Mouse (Mus musculus) spleen, adult 12 weeks (tissue): ENCODE measurements at regions not wholly inside any gene's neighbourhood (a gene's known extent, or its start where the extent isn't known, plus 50 kb on each side); places are given as distances from the start of the nearest gene placed in this dataset.

Source experiments
- DNase-seq: peaks from one replicate; pipeline ENCODE4 v3.0.0; 2022; ENCODE audit warnings: low spot score

DNA sequence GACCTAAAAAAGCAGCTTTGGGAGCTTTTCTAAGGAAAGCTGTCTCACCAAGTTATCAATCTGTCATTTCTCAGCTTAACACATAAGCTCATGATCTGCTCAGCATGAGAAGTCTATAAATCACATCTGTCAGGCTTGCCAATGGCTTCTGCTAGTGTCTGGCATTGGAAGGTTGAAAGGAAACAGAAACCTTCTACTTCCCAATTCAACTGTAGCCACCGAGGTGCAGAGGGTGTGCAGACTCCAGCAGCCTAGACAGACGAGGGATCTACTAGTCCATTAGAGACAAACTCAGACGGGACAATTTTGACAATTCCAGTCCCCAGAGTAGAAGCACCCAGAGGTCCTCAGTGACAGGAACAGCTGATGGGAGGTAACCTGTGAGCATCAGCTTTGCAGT is 103.0 kb downstream of the Nab1 start:
- DNase-seq, result no peak

DNA sequence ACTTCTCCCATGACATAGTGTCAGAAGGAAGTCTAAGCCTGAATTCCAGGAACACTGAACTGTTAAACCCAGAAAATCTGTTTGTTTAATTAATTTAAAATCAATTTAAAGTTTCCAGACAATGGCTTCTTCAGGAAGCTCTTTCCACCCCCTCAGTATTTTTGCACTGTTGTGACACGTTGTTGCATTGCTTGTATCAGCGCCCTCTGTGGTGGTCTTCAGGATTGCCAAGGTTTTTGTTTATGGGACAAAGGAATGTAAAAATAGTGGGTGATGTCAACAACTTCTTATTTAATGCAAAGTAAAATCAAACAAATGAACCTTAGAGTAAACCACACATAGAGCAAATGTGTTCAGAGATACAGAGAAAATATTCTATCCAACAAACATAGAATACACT is 107.5 kb downstream of the Nab1 start:
- no peak for DNase-seq

DNA sequence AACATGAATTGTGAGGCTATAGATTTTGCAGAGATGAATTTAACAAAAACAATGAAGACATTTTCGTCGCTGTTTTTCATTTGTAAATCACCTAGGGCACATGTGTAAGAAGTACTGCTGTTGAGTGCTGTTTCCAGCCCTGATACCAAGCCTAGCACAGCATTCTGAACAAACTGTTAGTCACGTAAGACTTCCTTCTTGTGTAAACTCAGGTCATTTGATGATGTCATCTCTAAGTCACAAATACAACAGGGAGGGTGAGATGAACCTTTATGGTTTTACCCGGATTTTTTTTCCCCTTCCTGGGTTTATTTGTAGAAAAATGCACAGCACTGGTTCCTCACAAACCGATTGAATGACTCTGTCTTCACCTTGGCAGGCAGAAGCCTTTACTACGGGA is 111.6 kb downstream of the Nab1 start:
- no peak for DNase-seq

DNA sequence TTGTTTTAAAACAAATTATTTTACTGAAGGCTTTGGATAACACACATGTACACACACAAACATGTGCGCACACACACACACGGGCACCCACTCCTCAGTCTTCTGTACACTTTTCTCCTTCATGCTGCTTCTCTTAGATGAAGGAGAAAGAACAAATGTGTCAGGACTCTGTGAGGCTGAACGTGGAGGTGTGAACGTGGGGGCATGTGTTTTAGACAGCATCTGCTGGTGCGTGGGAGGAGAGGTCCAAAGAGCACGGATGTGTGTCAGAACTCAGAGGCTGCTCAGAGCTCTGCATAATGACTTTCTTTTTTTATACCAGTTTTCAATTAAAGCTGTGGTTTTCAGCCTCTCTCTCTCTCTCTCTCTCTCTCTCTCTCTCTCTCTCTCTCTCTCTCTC is 112.4 kb downstream of the Nab1 start:
- DNase-seq, result no peak

DNA sequence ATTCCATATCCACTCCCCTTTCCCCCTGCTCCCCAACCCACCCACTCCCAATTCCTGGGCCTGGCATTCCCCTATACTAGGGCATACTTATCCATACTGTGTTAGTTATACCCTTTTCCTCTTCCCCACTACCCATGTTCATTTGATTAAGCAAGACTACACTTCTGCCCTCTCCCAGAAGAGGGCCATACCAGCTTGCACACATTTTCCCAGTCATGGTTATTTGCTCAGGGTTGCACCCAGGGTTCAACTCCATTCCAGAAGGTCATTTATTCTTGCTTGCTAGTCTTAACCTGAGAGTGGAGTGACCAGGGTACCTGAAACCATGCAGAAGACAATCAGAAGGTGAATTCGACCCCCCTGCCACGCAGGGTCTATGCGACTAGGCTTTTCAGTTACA is 113.4 kb downstream of the Nab1 start:
- DNase-seq, result no peak

DNA sequence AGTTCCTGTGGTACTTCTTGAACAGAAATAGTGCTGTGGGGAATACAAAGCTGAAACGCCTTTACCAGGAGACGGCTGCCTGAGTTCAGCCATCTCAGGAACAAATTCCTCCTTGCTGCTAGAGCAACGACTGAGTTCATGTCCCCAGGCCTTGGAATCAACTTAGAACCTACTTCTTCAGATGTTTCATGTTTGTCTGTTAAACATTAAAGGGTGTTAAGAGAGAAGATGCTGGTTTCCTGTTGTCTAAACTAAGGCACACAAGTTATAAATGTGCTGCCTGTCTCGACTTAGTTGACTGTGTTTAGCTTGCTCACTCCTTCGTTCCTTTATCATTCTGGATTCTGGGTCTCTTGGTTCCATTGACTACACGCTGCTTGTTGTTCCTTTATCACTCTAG is 125.2 kb downstream of the Nab1 start:
- DNase-seq, result no peak

DNA sequence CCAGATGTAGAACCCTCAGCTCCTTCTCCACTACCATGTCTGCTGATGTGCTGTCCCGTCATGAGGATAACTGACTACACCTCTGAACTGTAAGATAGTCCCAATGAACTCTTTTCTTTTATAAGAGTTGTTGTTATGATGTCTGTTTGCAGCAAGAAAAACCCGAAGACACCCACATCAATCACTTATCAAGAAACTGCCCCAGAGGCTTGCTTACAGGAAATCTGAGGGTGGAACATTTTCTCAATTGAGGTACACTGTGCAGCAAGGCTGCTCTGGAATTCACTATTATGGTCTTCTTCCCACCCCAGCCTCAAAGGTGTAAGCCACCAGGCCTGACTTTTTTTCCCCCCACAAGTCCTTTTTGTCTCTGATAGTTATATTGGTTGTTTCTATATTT is 125.8 kb downstream of the Nab1 start:
- DNase-seq, result no peak

DNA sequence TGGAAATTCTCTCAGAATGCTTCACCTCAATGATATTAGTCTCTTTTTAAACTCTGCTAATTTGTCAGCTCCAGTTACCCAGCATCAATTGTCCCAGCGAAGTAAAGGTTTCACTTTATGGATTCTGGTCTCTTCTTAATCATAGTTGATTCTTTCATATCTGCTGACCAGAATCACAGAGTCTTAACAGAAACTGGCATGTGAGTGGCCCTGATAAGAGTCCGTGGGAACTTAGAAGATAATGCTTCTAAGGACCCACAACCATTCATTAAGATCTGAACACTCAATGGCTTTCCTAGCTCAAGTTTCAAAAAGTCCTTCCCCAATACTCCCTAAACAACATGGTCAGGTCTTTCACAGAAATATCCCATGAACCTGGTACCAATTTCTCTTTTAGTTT is 126.7 kb downstream of the Nab1 start:
- no peak for DNase-seq

DNA sequence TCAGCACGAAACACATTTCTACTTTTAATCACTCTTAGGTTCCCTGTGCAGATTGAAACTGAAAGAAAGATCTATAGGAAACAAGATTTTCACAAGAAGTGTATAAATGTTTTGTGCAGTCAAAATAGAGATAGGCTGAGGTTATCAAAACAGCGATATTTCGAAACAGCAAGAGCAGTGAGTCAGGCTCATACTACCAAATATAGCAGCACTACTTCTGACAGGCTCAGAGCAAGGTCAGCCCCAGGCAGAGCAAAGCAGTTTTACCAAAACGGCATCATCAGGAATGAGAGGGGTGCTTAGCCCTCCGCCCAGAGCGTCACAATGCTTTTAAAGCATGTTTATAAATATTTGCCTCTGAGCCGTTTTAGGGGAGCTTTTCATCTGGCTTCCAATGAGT is 133.4 kb upstream of the Gls start:
- no peak for DNase-seq

DNA sequence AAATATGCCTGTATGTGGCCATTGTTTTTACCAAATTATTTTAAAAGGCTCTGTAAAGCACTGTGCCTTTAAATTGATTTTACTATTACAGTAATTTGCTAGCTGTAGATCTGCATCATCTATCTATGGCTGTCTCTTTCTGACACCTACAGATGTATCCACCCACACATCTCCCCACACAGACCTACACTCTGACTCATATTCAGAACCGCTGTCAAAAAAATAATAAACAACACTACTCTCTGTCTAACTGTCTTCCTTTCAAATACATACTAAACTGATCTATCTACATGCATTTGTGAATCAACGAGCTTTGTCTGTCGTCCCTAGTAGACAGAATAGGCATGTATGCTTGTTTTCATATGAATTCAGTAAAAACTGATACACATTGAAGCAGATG is 130.6 kb upstream of the Gls start:
- no peak for DNase-seq

DNA sequence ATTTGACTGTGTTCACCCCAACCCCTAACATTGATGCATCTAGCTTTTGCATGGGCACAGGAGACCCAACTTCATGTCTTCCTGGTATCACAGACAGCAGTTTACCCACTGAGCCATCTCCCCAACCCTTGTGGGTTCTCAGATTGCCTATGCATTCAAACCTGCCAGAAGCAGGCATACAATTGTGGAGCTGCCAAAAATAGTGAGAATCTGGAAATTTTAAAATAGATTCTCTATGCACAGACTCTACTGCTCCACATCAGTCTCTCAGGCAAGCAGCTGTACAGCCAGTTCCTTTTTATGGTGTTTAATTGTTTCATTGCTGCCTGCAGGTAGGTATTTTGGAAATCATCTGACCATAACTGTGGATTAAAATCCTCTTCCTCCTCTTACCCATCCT is 129.9 kb upstream of the Gls start:
- no peak for DNase-seq

DNA sequence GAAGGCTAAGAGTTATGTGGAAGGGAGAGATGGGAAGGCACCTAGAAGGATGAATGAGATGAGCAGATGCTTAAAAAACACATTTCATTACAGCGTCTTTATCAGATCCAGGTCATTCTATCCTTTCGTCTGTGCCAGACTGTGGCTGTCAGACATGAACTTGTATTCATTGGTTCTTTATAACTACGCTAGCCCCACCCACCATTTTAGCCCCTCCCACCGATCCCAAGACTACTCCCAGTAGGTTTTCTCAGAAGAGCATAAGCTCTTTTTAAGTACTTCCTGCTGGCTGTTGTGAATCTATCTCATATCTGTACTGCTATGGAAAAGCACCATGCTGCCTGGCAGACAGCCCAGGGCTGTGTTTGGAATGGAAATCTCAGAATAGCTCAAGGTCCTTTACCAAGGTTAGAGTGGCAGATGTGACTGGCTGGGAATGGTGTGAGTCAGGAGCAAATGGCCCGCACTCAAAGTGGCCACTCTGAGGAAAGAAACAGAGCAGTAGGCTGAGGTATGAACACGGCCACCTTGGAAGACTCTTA is 121.1 kb upstream of the Gls start:
- DNase-seq, result no peak

DNA sequence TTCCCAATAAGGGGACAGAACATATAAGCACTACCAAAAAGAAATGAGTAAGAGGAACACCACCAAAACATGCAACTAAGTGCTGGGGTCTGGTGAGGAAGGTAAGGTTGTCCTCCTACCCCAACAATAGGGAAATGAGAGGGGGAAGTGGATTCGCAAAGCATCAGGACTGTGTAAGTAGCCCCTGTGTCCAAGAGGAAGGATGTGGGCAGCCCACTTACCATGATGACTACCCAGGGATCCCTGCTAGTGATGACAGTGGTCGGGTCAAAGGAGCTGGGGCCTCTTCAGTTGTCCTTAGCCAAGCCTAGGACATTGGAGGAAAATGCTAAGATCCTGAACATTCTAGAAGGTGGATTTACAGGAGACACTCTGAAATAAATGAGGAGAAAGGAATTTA is 109.1 kb upstream of the Gls start:
- DNase-seq, result no peak

DNA sequence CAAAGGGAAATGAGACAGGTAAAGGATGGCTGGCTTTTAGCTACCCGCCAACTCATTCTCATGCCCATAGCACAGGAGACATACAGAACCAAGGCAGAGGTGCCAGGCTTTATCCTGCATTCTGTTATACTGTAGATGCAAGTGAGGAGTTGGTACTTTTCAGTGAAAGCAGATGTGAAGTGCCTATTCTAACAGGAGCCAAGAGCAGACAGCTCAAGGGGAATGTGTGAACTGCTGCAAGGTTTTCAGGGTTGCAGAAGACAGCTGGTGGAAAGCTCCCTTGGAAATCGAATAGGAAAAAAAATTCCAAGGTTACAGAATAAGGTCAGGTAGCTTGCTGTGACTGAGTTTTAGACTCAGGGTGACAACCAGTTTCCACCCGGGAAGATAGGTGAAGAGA is 105.7 kb upstream of the Gls start:
- DNase-seq, result no peak

DNA sequence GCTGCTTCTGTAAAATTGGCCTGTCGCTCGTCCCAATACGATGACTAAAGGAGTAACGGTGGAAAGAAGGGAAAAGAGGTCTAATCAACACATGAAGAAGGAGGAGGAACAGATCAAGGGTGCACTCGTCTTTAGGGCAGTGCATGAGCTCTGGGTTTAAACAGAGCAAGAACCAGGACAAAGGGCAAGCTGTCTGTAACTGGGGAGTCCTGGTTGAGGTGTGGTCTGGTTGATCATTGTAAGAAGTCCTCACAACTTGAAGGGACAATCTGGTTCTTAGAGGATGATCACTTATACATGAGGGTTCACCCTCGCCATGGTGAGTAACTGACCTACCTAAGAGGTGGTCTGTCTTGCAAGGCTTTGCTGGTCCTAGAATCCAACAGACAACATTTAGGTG is 105.2 kb upstream of the Gls start:
- DNase-seq, result no peak

DNA sequence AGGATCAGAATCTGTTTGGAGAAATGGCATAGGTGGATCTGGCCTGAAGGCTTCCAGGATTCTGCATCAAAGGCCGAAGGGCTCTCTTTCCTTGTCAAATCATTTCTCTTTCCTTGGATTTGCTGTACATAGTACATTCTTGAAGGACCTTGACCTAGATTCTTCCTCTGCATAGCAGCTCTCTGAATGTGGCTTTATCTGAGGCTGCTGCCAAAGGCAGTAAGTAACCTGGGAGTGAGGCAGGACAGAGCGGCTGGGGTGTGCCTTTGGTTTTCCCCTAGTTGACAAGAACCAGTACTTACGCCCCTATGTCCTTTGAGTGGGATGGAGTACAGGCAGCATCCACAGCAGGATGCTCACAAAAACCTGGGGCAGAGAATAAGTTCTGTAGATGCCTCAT is 103.7 kb upstream of the Gls start:
- no peak for DNase-seq

DNA sequence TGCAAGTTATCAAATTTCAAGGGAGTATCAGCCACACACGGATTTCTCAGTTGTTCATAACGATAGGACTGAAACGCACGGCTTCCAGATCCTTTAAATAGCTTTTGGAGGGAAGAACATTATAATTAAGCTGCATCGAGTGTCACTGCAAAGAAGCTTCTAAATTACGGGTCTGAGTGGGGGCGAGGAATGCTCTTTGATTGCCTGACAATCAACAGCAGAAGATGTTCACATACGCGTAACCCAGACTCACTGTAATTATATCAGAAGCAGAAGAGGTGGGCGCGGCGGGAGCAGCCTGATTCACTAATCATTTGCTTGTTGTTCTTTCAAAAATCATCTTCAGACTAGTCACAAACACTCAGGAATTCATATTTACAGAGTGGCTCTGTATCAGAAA is 99.0 kb upstream of the Gls start:
- no peak for DNase-seq

DNA sequence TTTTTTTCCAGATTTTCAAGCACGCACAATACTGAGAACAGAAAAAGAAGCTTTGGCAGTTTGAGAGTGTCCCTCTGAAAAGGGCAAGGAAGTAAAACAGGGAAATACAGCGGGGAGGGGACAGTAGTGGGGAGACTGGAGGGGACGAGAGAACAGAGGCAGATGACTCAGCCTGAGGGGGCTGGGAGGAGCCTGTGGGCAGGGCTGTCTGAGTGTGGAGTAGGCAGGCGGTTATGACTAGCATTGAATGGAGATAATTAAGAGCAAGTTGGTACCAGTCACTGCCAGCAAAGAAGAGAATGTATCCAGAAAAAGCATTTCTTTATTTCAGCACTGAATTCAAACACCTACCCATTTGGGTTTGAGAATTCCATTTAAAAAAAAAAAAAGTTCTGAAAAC is 98.4 kb upstream of the Gls start:
- DNase-seq, result no peak

DNA sequence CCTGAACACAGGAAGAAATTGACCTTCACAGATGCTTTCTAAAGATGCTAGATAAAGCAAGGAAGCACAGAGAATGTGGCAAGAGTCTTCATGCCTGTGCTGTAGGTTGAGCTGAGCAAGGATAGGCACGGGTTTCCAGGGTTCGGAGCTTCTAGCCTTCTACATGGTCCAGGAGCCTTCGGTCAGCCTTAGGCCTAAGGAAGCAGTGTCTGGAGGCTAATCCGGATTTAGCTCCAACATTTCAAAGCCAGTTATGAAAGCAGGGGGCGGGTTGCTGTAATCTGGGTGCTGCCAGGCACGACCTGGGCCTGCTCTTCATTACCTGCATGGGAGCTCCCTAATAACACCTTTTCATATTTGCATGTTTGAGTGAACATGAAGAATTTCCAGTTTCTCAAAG is 97.5 kb upstream of the Gls start:
- DNase-seq, result no peak

DNA sequence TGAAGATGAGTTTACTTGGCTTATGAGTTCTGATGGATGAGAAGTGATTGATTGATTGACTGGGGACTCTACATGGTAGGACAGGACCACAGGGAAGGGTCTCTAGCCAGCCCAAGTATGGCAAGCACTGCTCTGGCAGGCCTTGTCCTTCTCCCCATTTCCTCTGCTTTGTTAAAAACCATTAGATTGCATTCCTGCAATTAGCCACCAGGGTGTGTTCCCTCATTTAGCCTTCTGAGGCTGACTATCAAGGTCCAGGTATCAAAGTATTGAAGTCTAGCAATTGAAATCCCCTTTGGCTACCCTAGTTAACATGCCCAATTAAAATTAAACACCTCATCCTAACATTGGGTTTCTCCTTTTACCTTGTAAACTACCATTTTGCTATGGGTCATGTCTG is 95.5 kb upstream of the Gls start:
- DNase-seq, result no peak

DNA sequence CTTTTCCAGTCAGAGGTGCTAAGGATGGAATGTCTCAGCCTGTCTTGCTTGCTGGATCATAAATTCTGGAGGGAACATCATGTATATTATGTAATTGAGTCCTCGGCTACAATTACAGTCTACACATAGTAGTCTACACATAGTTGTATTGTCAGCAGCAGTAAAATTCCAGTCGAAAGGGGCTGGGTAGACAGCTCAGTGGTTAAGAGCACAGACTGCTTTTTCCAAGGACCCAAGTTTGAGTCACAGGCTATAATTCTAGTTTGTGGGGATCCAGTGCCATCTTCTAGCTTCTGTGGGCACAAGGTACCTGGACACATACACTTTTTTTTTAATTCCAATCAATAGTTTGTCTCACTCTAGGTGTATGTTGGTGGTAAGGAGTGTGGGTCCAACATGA is 91.3 kb upstream of the Gls start:
- DNase-seq, result no peak

DNA sequence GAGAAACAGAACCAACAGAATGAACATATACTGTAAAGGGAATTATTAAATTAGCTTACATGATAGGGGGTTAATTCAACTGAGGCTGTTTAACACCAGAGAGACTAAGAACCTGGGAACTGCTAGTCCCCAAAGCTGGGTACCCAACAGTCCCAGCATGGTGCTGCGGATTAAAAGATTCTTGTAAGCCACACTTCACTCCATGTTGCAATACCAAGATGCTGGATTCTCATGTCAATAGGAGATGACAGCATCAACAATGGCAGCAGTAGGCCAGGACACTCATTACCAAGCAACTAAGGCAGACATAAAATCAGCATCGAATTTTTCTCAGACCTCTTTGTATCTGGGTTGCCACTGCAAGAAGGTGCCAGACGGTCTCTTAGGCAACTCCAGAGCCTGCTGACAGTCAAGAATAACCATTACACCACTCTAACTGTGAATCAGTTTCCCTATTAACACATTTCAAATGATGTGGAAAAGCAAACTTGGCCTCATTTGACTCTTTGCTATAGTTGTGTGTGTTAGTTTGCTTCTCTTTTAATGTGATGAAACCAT is 79.1 kb upstream of the Gls start:
- no peak for DNase-seq

DNA sequence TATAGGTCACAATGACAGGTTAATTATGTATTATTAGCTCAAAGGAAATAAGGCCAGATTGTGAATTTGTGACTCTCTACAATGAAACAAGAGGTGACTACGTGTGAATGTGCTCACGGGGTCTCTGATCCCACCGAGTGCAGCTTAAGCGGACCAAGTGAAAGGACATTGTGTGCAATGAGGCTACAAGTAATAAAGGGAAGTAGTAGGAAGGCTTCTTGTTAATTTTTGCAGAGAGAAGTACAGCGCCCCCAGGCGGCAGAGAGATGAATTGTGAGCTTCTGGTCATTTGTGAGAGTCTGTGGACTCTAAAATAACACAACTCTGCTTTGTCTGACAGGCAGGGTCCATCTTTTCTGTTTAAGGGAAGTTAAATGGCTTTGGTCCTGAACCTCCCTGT is 73.9 kb upstream of the Gls start:
- no peak for DNase-seq

DNA sequence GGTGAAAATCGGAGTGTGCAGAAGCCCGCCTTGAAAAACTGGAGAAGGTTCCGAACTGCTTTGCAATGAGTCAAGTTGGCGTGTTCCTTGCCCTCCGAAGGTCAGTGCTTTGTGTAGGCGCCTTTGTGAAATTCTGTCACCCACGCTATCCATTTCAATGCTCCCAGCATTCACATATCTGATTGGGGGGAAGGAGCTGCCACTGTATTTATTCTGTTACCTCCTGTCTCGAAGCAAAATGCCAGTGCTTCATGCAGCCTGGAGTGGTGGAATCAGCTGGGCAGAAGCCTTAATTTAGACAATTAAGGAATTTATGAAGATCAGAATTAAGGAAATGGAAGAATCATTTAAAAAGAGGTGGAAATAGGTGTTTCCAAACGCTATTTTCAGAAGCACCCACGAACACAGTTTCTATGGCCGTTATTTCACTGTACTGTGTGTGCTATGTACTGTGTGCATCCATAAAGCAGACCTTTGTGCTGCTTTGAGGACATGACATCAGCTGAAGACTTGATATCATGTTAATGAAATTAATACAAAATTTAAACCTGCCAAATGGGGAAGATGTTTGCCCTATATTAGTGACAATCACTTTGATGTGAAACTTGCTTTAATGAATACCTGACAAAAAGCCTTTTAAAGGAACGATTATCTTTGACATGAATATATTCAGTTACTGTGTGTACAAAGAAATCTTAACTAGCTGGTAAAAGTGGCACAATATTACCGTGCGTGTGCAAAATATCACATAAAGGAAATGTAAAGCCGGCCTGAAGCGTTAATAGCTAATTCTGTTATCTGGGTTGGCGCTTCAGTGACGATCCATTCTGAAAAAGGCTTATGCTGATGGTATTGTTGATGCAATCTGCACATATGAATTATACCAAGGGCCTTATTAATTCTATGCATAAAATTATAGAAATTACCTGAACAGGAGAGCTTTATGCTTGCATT is 72.9 kb upstream of the Gls start:
- no peak for DNase-seq
